Mouse (Mus musculus) heart, postnatal 4 days (tissue): Measurements from ENCODE around the gene Foxn3. TPM values are rescaled to one million over a fixed set of nuclear protein-coding genes. Genes with fewer than 3 reads are reported as not detected.

Source experiments
- DNase-seq: peaks from one replicate; pipeline ENCODE4 v3.0.0; 2021
- total RNA-seq, 2 experiments: library from RNA; stranded (reverse); gene quantifications; 2 replicates each; pipeline ENCODE4 v1.2.3; 2021

Foxn3 gene
- total RNA-seq, 2 experiments from 2014 or later = 113 to 131 TPM

- no peak for DNase-seq
Measured at GRCm38 (mm10) chr12:99464291-99464690, 99.1 kb downstream of the Foxn3 start.

- no peak for DNase-seq
Measured at GRCm38 (mm10) chr12:99462846-99463245, 100.5 kb downstream of the Foxn3 start.

- DNase-seq = no peak
Measured at GRCm38 (mm10) chr12:99462302-99462701, 101.1 kb downstream of the Foxn3 start.

- no peak for DNase-seq
Measured at GRCm38 (mm10) chr12:99457521-99458205, 105.7 kb downstream of the Foxn3 start.

GRCm38 (mm10) chr12:99455580-99455979, 107.8 kb downstream of the Foxn3 start:
- no peak for DNase-seq

- no peak for DNase-seq
Measured at GRCm38 (mm10) chr12:99454394-99454793, 109.0 kb downstream of the Foxn3 start.

GRCm38 (mm10) chr12:99453797-99454196, 109.6 kb downstream of the Foxn3 start:
- no peak for DNase-seq

GRCm38 (mm10) chr12:99450076-99450475, 113.3 kb downstream of the Foxn3 start:
- DNase-seq = no peak

GRCm38 (mm10) chr12:99447791-99448190, 115.6 kb downstream of the Foxn3 start:
- DNase-seq = no peak

- DNase-seq = no peak
Measured at GRCm38 (mm10) chr12:99445018-99445674, 118.2 kb downstream of the Foxn3 start.

GRCm38 (mm10) chr12:99442819-99443218, 120.6 kb downstream of the Foxn3 start:
- no peak for DNase-seq

GRCm38 (mm10) chr12:99440953-99441352, 122.4 kb downstream of the Foxn3 start:
- DNase-seq = no peak

- DNase-seq = no peak
Measured at GRCm38 (mm10) chr12:99440022-99440421, 123.4 kb downstream of the Foxn3 start.

- no peak for DNase-seq
Measured at GRCm38 (mm10) chr12:99435189-99435588, 128.2 kb downstream of the Foxn3 start.

GRCm38 (mm10) chr12:99433402-99433801, 130.0 kb downstream of the Foxn3 start:
- DNase-seq = peak; percentile 7

- DNase-seq = no peak
Measured at GRCm38 (mm10) chr12:99431541-99431940, 131.8 kb downstream of the Foxn3 start.

- no peak for DNase-seq
Measured at GRCm38 (mm10) chr12:99430992-99431391, 132.4 kb downstream of the Foxn3 start.

- DNase-seq = no peak
Measured at GRCm38 (mm10) chr12:99429101-99429500, 134.3 kb downstream of the Foxn3 start.

GRCm38 (mm10) chr12:99426207-99426916, 137.0 kb downstream of the Foxn3 start:
- DNase-seq = no peak

GRCm38 (mm10) chr12:99419396-99419760, 144.0 kb downstream of the Foxn3 start:
- DNase-seq = no peak

- DNase-seq = no peak
Measured at GRCm38 (mm10) chr12:99418476-99419395, 144.6 kb downstream of the Foxn3 start.

- no peak for DNase-seq
Measured at GRCm38 (mm10) chr12:99417885-99418284, 145.5 kb downstream of the Foxn3 start.
